Mouse (Mus musculus) lung, embryonic 16.5 days (tissue): Measurements from ENCODE around the gene Cib1. TPM values are rescaled to one million over a fixed set of nuclear protein-coding genes. Genes with fewer than 3 reads are reported as not detected.
A peak's percentile ranks its signal among the peaks of the same experiment; 100 is the strongest.

Experiments
- ATAC-seq: fragments of 200-750 bp; cut with Nextera tagmentation; 2 replicates; pipeline ENCODE4 v1.8.0; 2017; ENCODE audit warnings: low read depth, mild to moderate bottlenecking, moderate library complexity
- H3K27ac ChIP-seq: fragments of 300-500 bp; sonication (generic); 2 replicates; pipeline ENCODE4 v1.5.1; 2014; ENCODE audit warnings: mild to moderate bottlenecking, control low read depth, low read length
- H3K27me3 ChIP-seq: fragments of 300-500 bp; sonication (generic); 2 replicates; pipeline ENCODE4 v1.6.1; 2014; ENCODE audit warnings: low read depth, low read length, mixed read lengths; ENCODE audit not compliant: control insufficient read depth, insufficient read depth
- H3K36me3 ChIP-seq: fragments of 300-500 bp; sonication (generic); 2 replicates; pipeline ENCODE4 v1.6.1; 2014; ENCODE audit warnings: low read length; ENCODE audit not compliant: control insufficient read depth, insufficient read depth
- H3K4me1 ChIP-seq: fragments of 300-500 bp; sonication (generic); replicated peaks from 2 replicates; pipeline ENCODE4 v1.6.1; 2014; ENCODE audit warnings: low read length, mixed read lengths; ENCODE audit not compliant: control insufficient read depth, insufficient read depth
- H3K4me2 ChIP-seq: fragments of 300-500 bp; sonication (generic); 2 replicates; pipeline ENCODE4 v1.6.1; 2014; ENCODE audit warnings: low read depth, low read length, control low read depth
- H3K4me3 ChIP-seq: fragments of 300-500 bp; sonication (generic); 2 replicates; pipeline ENCODE4 v1.5.1; 2014; ENCODE audit warnings: mild to moderate bottlenecking, low read length, control low read depth
- H3K9ac ChIP-seq: fragments of 300-500 bp; sonication (generic); 2 replicates; pipeline ENCODE4 v1.6.1; 2014; ENCODE audit warnings: low read length, control low read depth
- H3K9me3 ChIP-seq: fragments of 300-500 bp; sonication (generic); 2 replicates; pipeline ENCODE4 v1.6.1; 2016; ENCODE audit warnings: low read length; ENCODE audit not compliant: control insufficient read depth
- WGBS: fragments of 180-500 bp; shearing (Covaris S2); extraction: QIAGEN DNeasy Blood & Tissue Kit; methylation state at CpG from one replicate; pipeline ENCODE4 v1.1.7; 2014; 5-methylcytosine and 5-hydroxymethylcytosine counted together
- polyA plus RNA-seq: library from polyadenylated mRNA; unstranded; fragments of >200 nt; fragmentation: Nextera tagmentation; extraction: Ambion mirVana; gene quantifications from 2 replicates; pipeline ENCODE4 v1.2.1, GENCODE M21; 2015

The Cib1 gene
- polyA plus RNA-seq, 1 experiment from 2014 or later, result 88.4 TPM

DNA sequence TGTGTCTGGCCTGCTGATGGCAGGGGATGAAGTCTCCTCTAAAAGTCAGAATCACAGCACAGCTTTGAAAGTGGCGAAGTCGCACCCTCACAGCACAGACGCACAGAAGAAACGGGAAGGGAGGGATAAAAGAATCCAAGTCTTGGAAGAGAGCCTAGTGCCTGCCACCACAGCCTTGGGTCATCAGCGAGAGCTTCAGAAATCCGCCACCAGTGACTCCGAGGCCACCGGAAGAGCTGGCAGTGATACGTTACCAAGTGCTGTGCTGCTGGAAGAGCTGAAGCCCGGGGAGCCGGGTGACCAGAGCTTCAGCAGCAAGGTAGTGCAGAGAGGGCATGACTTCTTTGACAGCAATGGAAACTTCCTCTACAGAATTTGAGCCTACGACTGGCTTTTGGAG is 32.0 kb upstream of the Cib1 start:
- WGBS, result 85% methylated on average over 12 of the region's 12 CpGs
- no peak overlapping the region for H3K4me2 ChIP-seq
- no peaks in the 10 kb centered on the region for H3K9me3 ChIP-seq
- ATAC-seq, result no peak
- no peak overlapping the region for H3K9ac ChIP-seq
- H3K4me3 ChIP-seq, result no peak overlapping the region
- no peak overlapping the region for H3K27ac ChIP-seq
- peaks cover 27% of the 10 kb centered on the region for H3K36me3 ChIP-seq
- H3K27me3 ChIP-seq, result no peaks in the 10 kb centered on the region
- H3K4me1 ChIP-seq, result peaks cover 16% of the 10 kb centered on the region

DNA sequence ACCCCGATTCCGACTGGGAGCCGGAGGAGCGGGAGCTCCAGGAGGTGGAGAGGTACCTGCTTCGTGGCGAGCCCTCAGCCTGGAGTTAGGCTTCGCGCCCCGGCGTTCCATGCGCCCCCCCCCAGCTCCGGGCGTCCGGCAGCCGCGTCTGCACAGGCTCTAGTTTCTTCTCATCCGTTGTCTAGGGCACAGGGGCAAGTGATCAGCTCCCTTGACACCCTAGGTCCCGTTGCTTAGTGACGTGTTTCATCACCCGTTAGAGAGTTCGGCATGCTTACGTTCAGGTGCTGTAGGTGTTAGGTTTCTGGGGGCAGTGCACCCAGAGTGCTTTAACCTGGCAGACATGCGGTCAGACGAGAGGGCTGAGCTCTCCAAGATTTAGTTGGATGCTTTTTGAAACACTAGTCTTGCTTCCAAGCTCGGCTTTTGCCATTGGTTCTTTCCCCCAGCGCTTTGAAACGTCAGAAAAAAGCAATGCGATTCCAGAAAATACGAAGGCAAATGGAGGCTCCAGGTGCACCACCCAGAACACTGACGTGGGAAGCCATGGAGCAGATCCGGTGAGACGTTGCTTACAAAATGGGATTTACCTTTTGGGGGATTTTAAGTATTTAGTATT is 28.9 kb upstream of the Cib1 start:
- 1% methylated on average over 32 of the region's 32 CpGs for WGBS
- ATAC-seq, result peak; percentile 62
- peak overlapping the region; percentile 55 for H3K27ac ChIP-seq
- peak overlapping the region; percentile 81 for H3K9ac ChIP-seq
- H3K4me3 ChIP-seq, result peak overlapping the region; percentile 81
- no peaks in the 10 kb centered on the region for H3K27me3 ChIP-seq
- H3K36me3 ChIP-seq, result peaks cover 21% of the 10 kb centered on the region
- H3K9me3 ChIP-seq, result no peaks in the 10 kb centered on the region
- H3K4me1 ChIP-seq, result peaks cover 11% of the 10 kb centered on the region
- H3K4me2 ChIP-seq, result peak overlapping the region; percentile 82

DNA sequence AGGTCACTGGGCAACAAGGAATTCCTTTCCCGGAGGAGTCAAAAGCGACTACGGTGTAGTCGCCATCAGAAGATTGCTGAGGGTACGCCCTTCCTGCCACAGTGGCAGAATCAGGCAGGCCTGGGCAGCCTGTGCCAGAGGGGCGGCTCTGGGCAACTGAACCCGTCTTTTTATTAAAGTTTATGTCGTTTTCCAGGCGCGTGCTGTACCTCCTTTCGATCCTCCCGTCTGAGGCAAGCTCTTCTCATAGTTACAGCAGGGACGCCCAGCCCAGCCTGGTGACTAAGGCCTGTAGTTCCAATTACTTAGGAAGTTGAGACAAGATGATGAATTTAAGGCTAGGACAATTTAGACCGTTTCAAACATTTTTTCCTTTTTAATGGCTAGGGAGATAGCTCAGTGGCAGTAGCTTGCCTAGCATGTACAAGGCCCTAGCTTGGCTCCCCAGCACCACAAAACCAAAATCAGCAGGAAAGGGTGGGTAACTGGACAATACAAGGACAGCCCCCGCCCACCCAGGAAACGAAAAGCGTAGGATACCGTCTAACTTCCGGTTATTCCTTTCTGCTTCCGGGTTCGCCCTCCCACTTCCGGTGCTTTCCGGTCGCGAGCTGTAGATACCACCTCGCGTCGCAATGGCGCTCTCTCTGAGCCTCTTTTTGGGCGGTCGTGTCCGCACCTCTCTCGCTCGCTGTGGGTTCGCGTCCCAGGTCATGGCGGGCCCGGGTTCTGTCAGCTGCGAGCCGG is 28.2 kb upstream of the Cib1 start, which contains the start of gene Ngrn:
Gene Ngrn (plus strand): TSS at position 591 of the 747 bp plus-strand sequence.
- 26% methylated on average over 40 of the region's 40 CpGs for WGBS
- Histone ChIP-seq H3K27ac (peak within 1 kb of the TSS; percentile 79), H3K9me3 (no peaks in the 10 kb centered on the region), H3K27me3 (no peaks in the 10 kb centered on the region), H3K9ac (peak within 1 kb of the TSS; percentile 81), H3K36me3 (peaks cover 17% of the 10 kb centered on the region), H3K4me1 (peaks cover 11% of the 10 kb centered on the region), H3K4me2 (peak within 1 kb of the TSS; percentile 82), H3K4me3 (peak within 1 kb of the TSS; percentile 81)
- peak; percentile 94 for ATAC-seq

DNA sequence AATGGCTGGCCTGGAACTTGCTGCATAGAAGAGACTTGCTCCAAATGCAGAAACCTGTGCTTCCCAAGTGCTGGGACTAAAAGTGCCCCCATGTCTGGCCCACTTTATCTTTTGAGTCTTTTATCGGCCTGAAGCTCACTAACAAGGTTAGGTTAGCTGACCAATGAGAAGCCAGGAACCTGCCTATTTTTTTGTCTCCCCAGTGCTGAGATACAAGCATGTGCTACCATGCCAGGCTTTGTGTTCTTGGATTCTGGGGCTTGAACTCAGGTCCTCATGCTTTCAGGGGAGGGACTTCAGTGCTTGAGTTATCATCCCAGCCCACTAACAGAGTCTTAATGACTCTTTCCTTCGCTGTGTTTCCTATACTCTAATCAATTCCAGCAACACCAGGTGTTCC is 25.1 kb upstream of the Cib1 start:
- H3K36me3 ChIP-seq, result no peaks in the 10 kb centered on the region
- H3K9ac ChIP-seq, result no peak overlapping the region
- no peaks in the 10 kb centered on the region for H3K9me3 ChIP-seq
- H3K27me3 ChIP-seq, result no peaks in the 10 kb centered on the region
- no peak overlapping the region for H3K4me2 ChIP-seq
- no peak overlapping the region for H3K27ac ChIP-seq
- WGBS, result 55% methylated on average over 2 of the region's 2 CpGs
- no peak for ATAC-seq
- H3K4me3 ChIP-seq, result no peak overlapping the region
- H3K4me1 ChIP-seq, result peaks cover 11% of the 10 kb centered on the region

DNA sequence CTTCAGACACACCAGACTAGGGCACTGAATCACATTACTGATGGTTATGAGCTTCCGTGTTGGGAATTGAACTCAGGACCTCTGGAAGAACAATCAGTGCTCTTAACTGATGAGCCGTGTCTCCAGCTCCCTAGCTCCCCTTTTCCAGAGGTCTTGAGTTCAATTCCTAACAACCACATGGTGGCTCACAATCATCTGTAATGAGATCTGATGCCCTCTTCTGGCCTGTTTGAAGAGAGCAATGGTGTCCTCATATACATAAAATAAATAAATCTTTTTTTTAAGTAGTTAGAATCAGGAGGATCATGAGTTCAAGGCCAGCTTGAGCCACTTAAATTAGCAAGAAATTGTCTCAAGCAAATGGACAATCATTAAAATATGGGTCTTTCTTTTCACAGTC is 23.4 kb upstream of the Cib1 start:
- Histone ChIP-seq H3K4me3 (no peak overlapping the region), H3K9ac (no peak overlapping the region), H3K4me1 (peaks cover 5% of the 10 kb centered on the region; the same call in 1 of the 2 replicates), H3K9me3 (no peaks in the 10 kb centered on the region), H3K36me3 (no peaks in the 10 kb centered on the region), H3K27ac (no peak overlapping the region), H3K4me2 (no peak overlapping the region), H3K27me3 (no peaks in the 10 kb centered on the region)
- 70% methylated on average over 2 of the region's 2 CpGs for WGBS
- ATAC-seq, result no peak

DNA sequence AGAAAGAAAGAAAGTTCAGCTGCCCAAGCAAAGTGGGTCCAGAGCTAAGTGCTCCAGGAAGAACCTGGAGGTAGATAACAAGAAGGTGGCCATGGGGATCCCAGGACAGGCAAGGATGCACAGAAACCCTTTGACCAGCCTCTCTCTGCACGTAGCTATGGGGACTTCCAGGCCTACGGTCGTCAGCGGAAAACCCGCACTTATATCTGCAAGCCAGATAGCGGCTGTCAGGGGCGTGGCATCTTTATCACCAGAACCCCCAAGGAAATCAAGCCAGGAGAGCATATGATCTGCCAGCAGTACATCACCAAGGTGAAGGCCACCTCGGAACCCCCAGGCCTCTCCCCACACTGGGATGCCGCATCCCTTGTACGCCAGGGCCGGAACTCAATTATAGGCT is 20.3 kb upstream of the Cib1 start:
- WGBS, result 80% methylated on average over 11 of the region's 11 CpGs
- Histone ChIP-seq H3K9me3 (no peaks in the 10 kb centered on the region), H3K4me3 (no peak overlapping the region), H3K9ac (no peak overlapping the region), H3K4me2 (no peak overlapping the region), H3K27me3 (no peaks in the 10 kb centered on the region), H3K36me3 (no peaks in the 10 kb centered on the region), H3K4me1 (no peaks in the 10 kb centered on the region), H3K27ac (no peak overlapping the region)
- no peak for ATAC-seq

DNA sequence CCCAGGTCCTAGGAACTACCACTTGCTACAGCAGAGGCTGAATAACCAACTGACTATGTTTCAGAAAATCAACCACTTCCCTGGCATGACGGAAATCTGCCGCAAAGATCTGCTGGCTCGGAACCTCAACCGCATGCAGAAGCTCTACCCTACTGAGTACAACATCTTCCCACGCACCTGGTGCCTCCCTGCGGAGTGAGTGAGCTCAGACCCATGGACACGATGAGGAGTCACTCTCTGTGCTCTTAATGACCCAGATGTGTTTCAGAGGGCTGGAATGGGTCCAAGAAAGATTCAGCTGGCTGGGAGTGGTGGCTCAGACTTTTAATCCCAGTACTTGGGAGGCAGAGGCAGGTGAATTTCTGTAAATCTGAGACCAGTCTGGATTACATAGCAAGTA is 19.8 kb upstream of the Cib1 start:
- Histone ChIP-seq H3K36me3 (no peaks in the 10 kb centered on the region), H3K27me3 (no peaks in the 10 kb centered on the region), H3K4me3 (no peak overlapping the region), H3K9ac (no peak overlapping the region), H3K9me3 (no peaks in the 10 kb centered on the region), H3K4me2 (no peak overlapping the region), H3K4me1 (no peaks in the 10 kb centered on the region), H3K27ac (no peak overlapping the region)
- ATAC-seq, result no peak
- 79% methylated on average over 7 of the region's 7 CpGs for WGBS

DNA sequence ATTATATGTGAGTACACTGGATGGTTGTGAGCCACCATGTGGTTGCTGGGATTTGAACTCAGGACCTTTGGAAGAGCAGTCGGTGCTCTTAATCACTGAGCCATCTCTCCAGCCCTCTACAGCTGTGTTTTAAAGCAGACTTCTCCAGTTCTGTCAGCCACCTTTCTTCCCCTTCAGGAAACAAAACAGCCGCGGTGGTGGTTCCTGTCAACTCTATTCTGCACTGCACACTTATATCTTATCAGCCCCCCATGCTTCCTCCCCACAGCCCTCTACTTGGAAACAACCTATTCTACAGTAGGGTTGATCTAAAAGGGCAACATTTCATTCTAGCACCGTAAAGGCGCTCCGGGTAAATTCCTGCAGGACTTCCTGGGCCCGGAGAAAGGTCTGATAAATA is 14.2 kb upstream of the Cib1 start:
- no peak for ATAC-seq
- Histone ChIP-seq H3K4me3 (peak overlapping the region; percentile 63), H3K4me2 (peak overlapping the region; percentile 73), H3K27ac (no peak overlapping the region; the same call in 1 of the 2 replicates), H3K27me3 (no peaks in the 10 kb centered on the region), H3K9ac (peak overlapping the region; percentile 78), H3K4me1 (0 out of 2 replicates have a peak, but pooled peaks cover 4% of the 10 kb centered on the region), H3K36me3 (no peaks in the 10 kb centered on the region), H3K9me3 (no peaks in the 10 kb centered on the region)
- WGBS, result 39% methylated on average over 7 of the region's 7 CpGs

DNA sequence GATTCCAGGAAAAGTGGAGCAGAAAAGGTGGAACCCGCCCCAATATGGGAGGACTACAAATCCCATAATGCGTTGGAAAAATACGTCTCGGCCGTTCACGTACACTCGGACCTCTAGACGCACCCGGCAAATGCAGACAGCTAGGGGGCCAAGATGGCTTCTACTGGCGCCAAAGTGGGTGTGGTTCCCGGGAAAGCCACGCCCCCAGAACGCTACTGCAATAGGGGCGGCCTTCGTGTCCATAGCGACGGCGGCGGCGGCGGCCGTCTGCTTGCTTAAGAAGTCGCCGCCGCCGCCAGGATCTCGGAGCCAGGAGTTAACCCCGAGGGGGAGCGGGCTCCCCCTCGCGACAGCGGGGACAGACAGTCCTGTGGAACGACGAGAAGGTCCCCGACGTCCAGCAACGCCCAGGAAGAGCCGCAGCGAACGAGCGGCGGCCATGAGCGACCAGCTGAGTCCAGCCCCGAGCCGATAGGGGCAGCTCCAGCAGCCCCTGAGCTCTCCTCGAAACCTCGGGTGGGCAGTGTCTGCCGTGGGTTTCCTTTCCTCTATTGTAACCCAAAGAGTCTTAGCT is 13.6 kb upstream of the Cib1 start, which contains the start of gene Ttll13:
Gene Ttll13 (plus strand): TSS at position 229 of the 574 bp plus-strand sequence.
- peak within 1 kb of the TSS; percentile 73 for H3K4me2 ChIP-seq
- H3K9me3 ChIP-seq, result no peaks in the 10 kb centered on the region
- peak within 1 kb of the TSS; percentile 78 for H3K9ac ChIP-seq
- ATAC-seq, result peak; percentile 99
- under 1% methylated on average over 48 of the region's 48 CpGs for WGBS
- peak within 1 kb of the TSS; percentile 87 for H3K27ac ChIP-seq
- H3K27me3 ChIP-seq, result no peaks in the 10 kb centered on the region
- peak within 1 kb of the TSS; percentile 63 for H3K4me3 ChIP-seq
- 0 out of 2 replicates have a peak, but pooled peaks cover 4% of the 10 kb centered on the region for H3K4me1 ChIP-seq
- no peaks in the 10 kb centered on the region for H3K36me3 ChIP-seq
